Mouse (Mus musculus): ENCODE results near the gene Elp4. TPM values are rescaled to one million over a fixed set of nuclear protein-coding genes. Genes with fewer than 3 reads are reported as not detected.

Gene Elp4
- polyA plus RNA-seq, 1 experiment from 2014 or later = 11.3 TPM

- ATAC-seq (no peak), DNase-seq (ENCODE audit: low spot score) (no peak)
- no peaks in the 10 kb centered on the region for H3K9me3 ChIP-seq (ENCODE audit: low read length)
- H3K4me2 ChIP-seq (replicated peaks; ENCODE audit: low read depth, low read length) = no peak overlapping the region
- H3K36me3 ChIP-seq (ENCODE audit: insufficient read depth, low read length) = no peaks in the 10 kb centered on the region
- H3K27me3 ChIP-seq (replicated peaks; ENCODE audit: insufficient read depth, low read length) = no peaks in the 10 kb centered on the region
- H3K4me3 ChIP-seq (ENCODE audit: low read depth, low read length) = no peak overlapping the region
- no peaks in the 10 kb centered on the region for H3K4me1 ChIP-seq (ENCODE audit: insufficient read depth, low read depth, low read length)
- H3K27ac ChIP-seq (ENCODE audit: low read length) = no peak overlapping the region
- TF ChIP-seq CTCF (IDR thresholded peaks at IDR 0.05) = no peak
- 66% methylated on average over 2 of the region's 2 CpGs for whole genome bisulfite sequencing
- H3K9ac ChIP-seq (replicated peaks; ENCODE audit: low read depth) = no peak overlapping the region
Observed at GRCm38 (mm10) chr2:105810286-105810685, 94.1 kb downstream of the Elp4 start.

DNA sequence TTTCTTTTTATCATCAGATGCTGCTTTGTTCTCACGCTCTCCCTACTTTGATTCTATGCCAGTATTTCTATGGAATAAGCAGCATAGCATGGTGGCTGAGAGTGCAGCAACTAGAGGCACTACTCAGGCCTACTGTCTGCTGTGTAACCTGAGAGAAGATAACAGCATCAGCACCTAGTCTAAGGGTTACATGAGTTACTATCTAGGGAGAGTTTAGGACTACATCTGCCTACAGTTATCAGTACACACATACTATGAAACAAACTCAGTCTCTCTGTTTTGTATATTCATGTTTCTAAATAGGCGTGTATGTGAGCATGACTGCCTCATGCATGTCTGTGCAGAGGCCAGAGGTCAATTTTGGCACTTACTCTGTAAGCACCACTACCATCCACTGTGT, 97.8 kb downstream of the Elp4 start:
- Histone ChIP-seq H3K9ac (replicated peaks; ENCODE audit: low read depth) (no peak overlapping the region), H3K36me3 (ENCODE audit: insufficient read depth, low read length) (no peaks in the 10 kb centered on the region), H3K27me3 (replicated peaks; ENCODE audit: insufficient read depth, low read length) (no peaks in the 10 kb centered on the region), H3K4me1 (ENCODE audit: insufficient read depth, low read depth, low read length) (no peaks in the 10 kb centered on the region), H3K4me3 (ENCODE audit: low read depth, low read length) (no peak overlapping the region), H3K27ac (ENCODE audit: low read length) (no peak overlapping the region), H3K9me3 (ENCODE audit: low read length) (no peaks in the 10 kb centered on the region), H3K4me2 (replicated peaks; ENCODE audit: low read depth, low read length) (no peak overlapping the region)
- 81% methylated on average over 2 of the region's 2 CpGs for WGBS
- TF ChIP-seq CTCF (IDR thresholded peaks at IDR 0.05) (no peak), EP300 (IDR thresholded peaks at IDR 0.05) (no peak)
- no peak for ATAC-seq
- DNase-seq (ENCODE audit: low spot score) = no peak

GRCm38 (mm10) chr2:105806047-105806446, 98.3 kb downstream of the Elp4 start:
- Histone ChIP-seq H3K4me2 (replicated peaks; ENCODE audit: low read depth, low read length) (no peak overlapping the region), H3K36me3 (ENCODE audit: insufficient read depth, low read length) (no peaks in the 10 kb centered on the region), H3K9me3 (ENCODE audit: low read length) (no peaks in the 10 kb centered on the region), H3K27me3 (replicated peaks; ENCODE audit: insufficient read depth, low read length) (no peaks in the 10 kb centered on the region), H3K4me1 (ENCODE audit: insufficient read depth, low read depth, low read length) (no peaks in the 10 kb centered on the region), H3K27ac (ENCODE audit: low read length) (no peak overlapping the region), H3K9ac (replicated peaks; ENCODE audit: low read depth) (no peak overlapping the region), H3K4me3 (ENCODE audit: low read depth, low read length) (no peak overlapping the region)
- TF ChIP-seq CTCF (IDR thresholded peaks at IDR 0.05) (no peak), EP300 (IDR thresholded peaks at IDR 0.05) (no peak)
- DNase-seq (ENCODE audit: low spot score) (no peak), ATAC-seq (no peak)
- 76% methylated on average over 4 of the region's 4 CpGs for WGBS

- Histone ChIP-seq H3K36me3 (ENCODE audit: insufficient read depth, low read length) (no peaks in the 10 kb centered on the region), H3K4me3 (ENCODE audit: low read depth, low read length) (no peak overlapping the region), H3K4me1 (ENCODE audit: insufficient read depth, low read depth, low read length) (no peaks in the 10 kb centered on the region), H3K9me3 (ENCODE audit: low read length) (no peaks in the 10 kb centered on the region), H3K27me3 (replicated peaks; ENCODE audit: insufficient read depth, low read length) (no peaks in the 10 kb centered on the region), H3K4me2 (replicated peaks; ENCODE audit: low read depth, low read length) (no peak overlapping the region), H3K27ac (ENCODE audit: low read length) (no peak overlapping the region), H3K9ac (replicated peaks; ENCODE audit: low read depth) (no peak overlapping the region)
- DNase-seq (ENCODE audit: low spot score) (no peak), ATAC-seq (no peak)
- no peak for TF ChIP-seq EP300 (IDR thresholded peaks at IDR 0.05)
- TF ChIP-seq CTCF (IDR thresholded peaks at IDR 0.05) = no peak
Observed at GRCm38 (mm10) chr2:105805210-105805609, 99.2 kb downstream of the Elp4 start.

- H3K4me3 ChIP-seq (ENCODE audit: low read depth, low read length) = no peak overlapping the region
- 45% methylated on average over 10 of the region's 10 CpGs for WGBS
- H3K4me2 ChIP-seq (replicated peaks; ENCODE audit: low read depth, low read length) = no peak overlapping the region
- no peaks in the 10 kb centered on the region for H3K27me3 ChIP-seq (replicated peaks; ENCODE audit: insufficient read depth, low read length)
- H3K36me3 ChIP-seq (ENCODE audit: insufficient read depth, low read length) = no peaks in the 10 kb centered on the region
- H3K27ac ChIP-seq (ENCODE audit: low read length) = no peak overlapping the region
- H3K4me1 ChIP-seq (ENCODE audit: insufficient read depth, low read depth, low read length) = no peaks in the 10 kb centered on the region
- ATAC-seq = no peak
- no peak overlapping the region for H3K9ac ChIP-seq (replicated peaks; ENCODE audit: low read depth)
- no peaks in the 10 kb centered on the region for H3K9me3 ChIP-seq (ENCODE audit: low read length)
- TF ChIP-seq CTCF (IDR thresholded peaks at IDR 0.05) = no peak
- TF ChIP-seq EP300 (IDR thresholded peaks at IDR 0.05) = no peak
- DNase-seq (ENCODE audit: low spot score) = no peak
Observed at GRCm38 (mm10) chr2:105804506-105804905, 99.9 kb downstream of the Elp4 start.

- no peak overlapping the region for H3K27ac ChIP-seq (ENCODE audit: low read length)
- ATAC-seq = no peak
- H3K4me1 ChIP-seq (ENCODE audit: insufficient read depth, low read depth, low read length) = no peaks in the 10 kb centered on the region
- no peak for TF ChIP-seq CTCF (IDR thresholded peaks at IDR 0.05)
- TF ChIP-seq EP300 (IDR thresholded peaks at IDR 0.05) = no peak
- no peak overlapping the region for H3K9ac ChIP-seq (replicated peaks; ENCODE audit: low read depth)
- H3K27me3 ChIP-seq (replicated peaks; ENCODE audit: insufficient read depth, low read length) = no peaks in the 10 kb centered on the region
- H3K4me2 ChIP-seq (replicated peaks; ENCODE audit: low read depth, low read length) = no peak overlapping the region
- no peak overlapping the region for H3K4me3 ChIP-seq (ENCODE audit: low read depth, low read length)
- no peak for DNase-seq (ENCODE audit: low spot score)
- H3K9me3 ChIP-seq (ENCODE audit: low read length) = no peaks in the 10 kb centered on the region
- no peaks in the 10 kb centered on the region for H3K36me3 ChIP-seq (ENCODE audit: insufficient read depth, low read length)
- 31% methylated on average over 5 of the region's 5 CpGs for WGBS
Observed at GRCm38 (mm10) chr2:105803427-105803826, 100.9 kb downstream of the Elp4 start.

DNA sequence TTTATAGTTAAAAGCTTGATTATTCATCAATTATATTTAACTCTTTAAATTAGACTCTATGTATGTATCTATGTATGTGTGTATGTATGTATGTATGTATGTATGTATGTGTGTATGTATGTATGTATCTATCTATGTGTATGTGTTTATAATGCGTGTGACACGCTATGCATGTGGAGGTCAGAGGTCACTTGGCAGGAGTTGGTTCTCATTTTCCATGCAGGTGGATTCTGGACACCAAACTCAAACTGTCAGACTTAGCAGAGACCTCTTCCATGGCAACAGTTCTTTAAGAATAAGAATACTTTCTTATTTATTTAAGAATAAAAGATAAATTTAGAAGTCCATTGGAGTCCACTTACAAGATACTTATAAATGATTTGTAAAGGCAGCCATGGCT, 101.5 kb downstream of the Elp4 start:
- no peaks in the 10 kb centered on the region for H3K9me3 ChIP-seq (ENCODE audit: low read length)
- no peak overlapping the region for H3K27ac ChIP-seq (ENCODE audit: low read length)
- ATAC-seq = no peak

More for the DNA sequence above, 101.5 kb downstream of the Elp4 start:
- no peak for DNase-seq (ENCODE audit: low spot score)
- no peaks in the 10 kb centered on the region for H3K27me3 ChIP-seq (replicated peaks; ENCODE audit: insufficient read depth, low read length)
- no peak overlapping the region for H3K4me2 ChIP-seq (replicated peaks; ENCODE audit: low read depth, low read length)
- 92% methylated on average over 2 of the region's 2 CpGs for WGBS
- no peaks in the 10 kb centered on the region for H3K36me3 ChIP-seq (ENCODE audit: insufficient read depth, low read length)
- H3K4me1 ChIP-seq (ENCODE audit: insufficient read depth, low read depth, low read length) = no peaks in the 10 kb centered on the region
- H3K9ac ChIP-seq (replicated peaks; ENCODE audit: low read depth) = no peak overlapping the region
- TF ChIP-seq CTCF (IDR thresholded peaks at IDR 0.05) (no peak), EP300 (IDR thresholded peaks at IDR 0.05) (no peak)
- no peak overlapping the region for H3K4me3 ChIP-seq (ENCODE audit: low read depth, low read length)
